Comparison of ENCODE assay signal across 8 mouse cellular contexts in genomic region chrX:13282089-13282850, GRCm38 (mm10). TPM values are rescaled to one million over a fixed set of nuclear protein-coding genes. Genes with fewer than 3 reads are reported as not detected.
DNase-seq lines count a peak whose midpoint lies in the region; ATAC-seq and TF ChIP-seq lines count a peak whose summit lies in the region.

No protein-coding gene starts in this region.

- H3K27me3 ChIP-seq in hindbrain, embryonic 13.5 days: no peaks in the 10 kb centered on the region
- H3K27me3 ChIP-seq in midbrain, embryonic 14.5 days (ENCODE audit: control insufficient read depth, insufficient read depth, low read length): no peaks in the 10 kb centered on the region

- H3K27ac ChIP-seq in layer of hippocampus, adult 2 months: peak overlapping the region; percentile 99
- peak overlapping the region; percentile 99 for H3K27ac ChIP-seq in hindbrain, embryonic 13.5 days
- H3K27ac ChIP-seq in midbrain, embryonic 14.5 days (replicated peaks; ENCODE audit: low read depth, low read length): peak overlapping the region; percentile 97

- WGBS in hindbrain, embryonic 13.5 days: 10% methylated on average over 16 of the region's 16 CpGs
- 12% methylated on average over 16 of the region's 16 CpGs for WGBS in midbrain, embryonic 14.5 days

- H3K4me2 ChIP-seq in hindbrain, embryonic 13.5 days: peak overlapping the region; percentile 76
- H3K4me2 ChIP-seq in midbrain, embryonic 14.5 days (ENCODE audit: low read length): peak overlapping the region; percentile 74

- H3K4me1 ChIP-seq in hindbrain, embryonic 13.5 days (replicated peaks): peaks cover 26% of the 10 kb centered on the region
- peaks cover 21% of the 10 kb centered on the region for H3K4me1 ChIP-seq in midbrain, embryonic 14.5 days (ENCODE audit: control insufficient read depth, insufficient read depth, low read length)

- no peaks in the 10 kb centered on the region for H3K9me3 ChIP-seq in hindbrain, embryonic 13.5 days
- H3K9me3 ChIP-seq in midbrain, embryonic 14.5 days (ENCODE audit: control insufficient read depth, low read length): no peaks in the 10 kb centered on the region

- ATAC-seq in hindbrain, embryonic 13.5 days (ENCODE audit: low FRiP score): no peak
- ATAC-seq in midbrain, embryonic 14.5 days (ENCODE audit: low FRiP score, low TSS enrichment): no peak
- no peak for ATAC-seq in erythroid progenitor cell, adult 5-6 weeks (replicated peaks; ENCODE audit: low FRiP score, poor library complexity, severe bottlenecking)

- no peak for TF ChIP-seq CTCF in layer of hippocampus, adult 2 months (conservative IDR thresholded peaks at IDR 0.05)

- H3K9ac ChIP-seq in hindbrain, embryonic 13.5 days: peak overlapping the region; percentile 98
- H3K9ac ChIP-seq in midbrain, embryonic 14.5 days (replicated peaks; ENCODE audit: low read length): peak overlapping the region; percentile 98

- H3K4me3 ChIP-seq in layer of hippocampus, adult 2 months: peak overlapping the region; percentile 88
- H3K4me3 ChIP-seq in hindbrain, embryonic 13.5 days: peak overlapping the region; percentile 80
- H3K4me3 ChIP-seq in midbrain, embryonic 14.5 days (replicated peaks; ENCODE audit: low read depth, low read length): peak overlapping the region; percentile 90

- no peak for DNase-seq in layer of hippocampus, adult 2 months (ENCODE audit: low spot score in 2 of 2)
- DNase-seq in layer of hippocampus, postnatal 25 days (ENCODE audit: extremely low spot score in 1 of 2, low spot score in 1 of 2): no peak
- peak; percentile 41 for DNase-seq in adipocyte (ENCODE audit: low spot score)
- no peak for DNase-seq in midbrain, embryonic 14.5 days
- no peak for DNase-seq in right cerebral cortex, postnatal 36 days (ENCODE audit: low spot score in 2 of 2)
- DNase-seq in frontal cortex, postnatal 10 days (ENCODE audit: low spot score in 2 of 2): no peak

- H3K36me3 ChIP-seq in hindbrain, embryonic 13.5 days: peaks cover 21% of the 10 kb centered on the region
- H3K36me3 ChIP-seq in midbrain, embryonic 14.5 days (ENCODE audit: control insufficient read depth, insufficient read depth, low read length): peaks cover 34% of the 10 kb centered on the region

RNA-seq across cellular contexts. Expression of gene Ddx3x, which starts 1.5 kb away (rescaled TPM):
- total RNA-seq in layer of hippocampus, adult 2 months (2021): 100 to 1,000 TPM; 161 to 191 TPM
- 100 to 1,000 TPM; 163 to 190 TPM for total RNA-seq in layer of hippocampus, postnatal 25 days (2021)
- polyA plus RNA-seq in hindbrain, embryonic 13.5 days (2015; fragmentation: Nextera tagmentation; extraction: Ambion mirVana): 120 and 125 TPM in 2 replicates
- 116 and 142 TPM in 2 replicates for polyA plus RNA-seq in midbrain, embryonic 14.5 days (2014; fragmentation: Nextera tagmentation; extraction: Ambion mirVana)
- 87.6 and 87.9 TPM in 2 replicates for total RNA-seq in erythroid progenitor cell, adult 5-6 weeks (2015; ENCODE audit: low replicate concordance)
- 95.5 and 132 TPM in 2 replicates for total RNA-seq in erythroid progenitor cell, adult 5-6 weeks (2017; ENCODE audit: low replicate concordance)
